Mouse (Mus musculus) myocyte (in vitro differentiated cells): Measurements from ENCODE around the gene Lsr. TPM values are rescaled to one million over a fixed set of nuclear protein-coding genes. Genes with fewer than 3 reads are reported as not detected.
"Not testable (repeated sequence)": the region's sequence is repeated elsewhere in the genome, so short reads cannot be mapped to it uniquely, and the experiment has no call there.

Experiments
- H3K27me3 ChIP-seq: one replicate; pipeline ENCODE4 v1.6.1; 2011; ENCODE audit not compliant: control insufficient read depth, insufficient read depth, insufficient read length
- H3K36me3 ChIP-seq: one replicate; pipeline ENCODE4 v1.6.1; 2011; ENCODE audit not compliant: control insufficient read depth, insufficient read depth
- H3K4me2 ChIP-seq: one replicate; pipeline ENCODE4 v1.6.1; 2011; ENCODE audit warnings: low read depth, control low read depth
- H3K4me3 ChIP-seq: one replicate; pipeline ENCODE4 v1.5.1; 2011; ENCODE audit warnings: mild to moderate bottlenecking, control low read depth, moderate library complexity
- H3K79me2 ChIP-seq: one replicate; pipeline ENCODE4 v1.6.1; 2011; ENCODE audit not compliant: control insufficient read depth, insufficient read depth
- H3ac ChIP-seq: one replicate; pipeline ENCODE4 v1.6.1; 2011; ENCODE audit not compliant: control insufficient read depth, insufficient read length
- CEBPB ChIP-seq: IDR thresholded peaks from 2 replicates; pipeline ENCODE4 v1.6.1; 2011; ENCODE audit warnings: mild to moderate bottlenecking, moderate library complexity; ENCODE audit not compliant: poor library complexity, insufficient read depth, severe bottlenecking
- E2F4 ChIP-seq: IDR thresholded peaks from one replicate; pipeline ENCODE4 v1.6.1; 2011; ENCODE audit warnings: mild to moderate bottlenecking, control low read depth, moderate library complexity; ENCODE audit not compliant: insufficient read depth
- MAX ChIP-seq: IDR thresholded peaks from one replicate; pipeline ENCODE4 v1.6.1; 2011; ENCODE audit warnings: low read depth, mild to moderate bottlenecking, control low read depth
- MYOD1 ChIP-seq, 3 experiments: IDR thresholded peaks; one replicate each; pipeline ENCODE4 v1.6.1; 2011; ENCODE audit warnings: control low read depth in 2 of 3, low read depth in 2 of 3, mild to moderate bottlenecking in 2 of 3, moderate library complexity in 1 of 3; ENCODE audit not compliant: insufficient read length in 2 of 3, control insufficient read depth in 1 of 3
- MYOG ChIP-seq, 3 experiments: IDR thresholded peaks; one replicate each; pipeline ENCODE4 v1.6.1; 2011; ENCODE audit warnings: control low read depth in 2 of 3, low read depth in 2 of 3, mild to moderate bottlenecking in 2 of 3; ENCODE audit not compliant: insufficient read length in 2 of 3, control insufficient read depth in 1 of 3, insufficient read depth in 1 of 3
- POLR2A ChIP-seq: IDR thresholded peaks from one replicate; pipeline ENCODE4 v1.6.1; 2011; ENCODE audit warnings: low read depth, mild to moderate bottlenecking, control low read depth, moderate library complexity; ENCODE audit not compliant: insufficient read length
- POLR2AphosphoS2 ChIP-seq: IDR thresholded peaks from one replicate; pipeline ENCODE4 v1.6.1; 2011; ENCODE audit warnings: low read depth, control low read depth; ENCODE audit not compliant: insufficient read length
- REST ChIP-seq: IDR thresholded peaks from one replicate; pipeline ENCODE4 v1.6.1; 2011; ENCODE audit warnings: mild to moderate bottlenecking, control low read depth, moderate library complexity; ENCODE audit not compliant: insufficient read depth, insufficient read length
- SRF ChIP-seq: IDR thresholded peaks from one replicate; pipeline ENCODE4 v1.6.1; 2011; ENCODE audit warnings: low read depth; ENCODE audit not compliant: control insufficient read depth, insufficient read length
- TCF12 ChIP-seq: IDR thresholded peaks from one replicate; pipeline ENCODE4 v1.6.1; 2011; ENCODE audit warnings: mild to moderate bottlenecking, control low read depth; ENCODE audit not compliant: poor library complexity, insufficient read depth, severe bottlenecking
- TCF3 ChIP-seq: IDR thresholded peaks from one replicate; pipeline ENCODE4 v1.6.1; 2011; ENCODE audit warnings: low read depth, control low read depth; ENCODE audit not compliant: insufficient read length
- USF1 ChIP-seq: IDR thresholded peaks from one replicate; pipeline ENCODE4 v1.6.1; 2011; ENCODE audit warnings: low read depth, mild to moderate bottlenecking, control low read depth, moderate library complexity
- polyA plus RNA-seq: library from polyadenylated mRNA; unstranded; fragments of >200 nt; fragmentation: generic; extraction: Trizol; gene quantifications from one replicate; pipeline ENCODE4 v1.2.1, GENCODE M21; 2012; ENCODE audit warnings: missing spikeins

The Lsr gene
- polyA plus RNA-seq, 1 experiment, result 0.02 TPM

DNA sequence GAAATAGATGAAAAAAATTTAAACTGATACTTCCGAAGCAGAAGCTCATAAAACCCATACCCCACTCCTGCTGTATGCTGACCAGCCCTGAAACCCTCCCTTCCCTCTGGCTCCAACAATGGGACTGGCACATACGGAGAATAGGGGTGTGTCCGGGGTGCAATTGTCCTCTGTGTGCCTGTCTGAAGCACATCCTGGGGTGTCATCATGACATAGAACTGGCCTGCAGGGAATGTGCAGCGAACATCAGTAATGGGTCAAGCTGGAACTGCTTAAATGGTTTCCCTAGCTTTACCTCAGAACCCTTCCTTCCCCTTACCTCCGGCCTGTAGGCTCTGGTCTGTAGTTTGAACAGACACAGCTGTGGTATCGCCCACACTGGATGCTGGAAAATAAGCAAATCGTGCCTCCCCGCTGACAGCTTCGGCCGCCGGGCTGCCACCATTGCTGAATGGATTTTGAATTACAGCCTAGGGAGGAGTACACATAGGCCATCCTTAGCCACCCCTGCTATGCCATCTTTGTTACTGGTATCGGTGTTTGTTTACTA lies 18.2 kb downstream of the Lsr start:
- H3ac ChIP-seq, result peak overlapping the region; percentile 89
- TF ChIP-seq MYOG (IDR thresholded peaks at IDR 0.05; ENCODE audit: control insufficient read depth in 1 of 3, insufficient read depth in 1 of 3, insufficient read length in 2 of 3, low read depth in 2 of 3), result no peak
- no peak for TF ChIP-seq E2F4
- peak overlapping the region; percentile 32 for H3K4me3 ChIP-seq
- H3K36me3 ChIP-seq, result peaks cover 3% of the 10 kb centered on the region
- H3K79me2 ChIP-seq, result peaks cover 8% of the 10 kb centered on the region
- peak overlapping the region; percentile 55 for H3K4me2 ChIP-seq
- no peaks in the 10 kb centered on the region for H3K27me3 ChIP-seq

DNA sequence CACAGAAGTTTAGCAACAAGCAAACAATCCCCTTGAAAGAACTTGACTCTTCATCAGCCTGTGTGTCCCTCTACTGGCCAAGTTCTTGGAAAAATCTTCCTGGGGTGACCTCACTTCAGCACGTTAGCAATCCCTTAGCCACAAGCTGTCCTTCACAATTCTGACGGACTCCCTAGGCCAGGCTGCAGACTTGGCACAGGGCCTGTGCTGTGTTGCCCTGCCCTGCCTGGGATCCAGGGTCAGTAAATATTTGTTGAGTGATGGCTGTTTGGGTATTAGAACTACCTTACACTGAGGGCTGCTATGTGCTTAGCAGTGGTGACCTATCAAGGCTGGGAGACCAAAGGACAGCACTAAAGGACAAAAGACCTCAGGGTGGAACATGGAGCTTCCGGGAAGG lies 19.2 kb downstream of the Lsr start:
- Histone ChIP-seq H3K79me2 (peaks cover 8% of the 10 kb centered on the region), H3K36me3 (peaks cover 6% of the 10 kb centered on the region), H3ac (no peak overlapping the region), H3K4me3 (no peak overlapping the region), H3K4me2 (no peak overlapping the region), H3K27me3 (no peaks in the 10 kb centered on the region)
- TF ChIP-seq TCF3 (no peak), SRF (no peak), POLR2AphosphoS2 (no peak), E2F4 (no peak), POLR2A (no peak), USF1 (no peak)

DNA sequence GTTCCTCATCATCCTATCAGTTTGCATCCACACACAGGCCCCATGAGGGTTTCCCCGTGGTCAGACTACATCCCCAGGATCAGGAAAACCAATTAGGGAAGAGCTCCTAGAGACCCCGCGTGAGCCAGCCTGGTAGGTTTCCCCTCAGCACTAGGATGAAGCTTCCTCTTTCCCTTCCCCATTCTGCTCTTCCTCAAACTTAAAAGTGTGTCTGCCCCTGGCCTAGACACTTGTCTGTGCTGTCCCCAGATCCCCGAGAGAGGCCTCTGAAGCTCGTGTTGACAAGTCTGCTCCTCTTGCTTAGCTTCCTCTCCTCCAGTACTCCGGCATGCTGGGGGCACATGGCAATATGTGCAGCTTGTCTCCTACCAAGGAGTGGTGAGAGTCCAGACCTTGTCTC lies 19.8 kb downstream of the Lsr start:
- Histone ChIP-seq H3K27me3 (no peaks in the 10 kb centered on the region), H3ac (no peak overlapping the region), H3K79me2 (peaks cover 8% of the 10 kb centered on the region), H3K4me2 (no peak overlapping the region), H3K36me3 (peaks cover 6% of the 10 kb centered on the region), H3K4me3 (no peak overlapping the region)
- TF ChIP-seq SRF (no peak), TCF3 (no peak), REST (no peak), MYOD1 (IDR thresholded peaks at IDR 0.05; ENCODE audit: control insufficient read depth in 1 of 3, insufficient read length in 2 of 3, low read depth in 2 of 3) (no peak), MYOG (IDR thresholded peaks at IDR 0.05; ENCODE audit: control insufficient read depth in 1 of 3, insufficient read depth in 1 of 3, insufficient read length in 2 of 3, low read depth in 2 of 3) (no peak), E2F4 (no peak), POLR2AphosphoS2 (no peak), TCF12 (no peak), CEBPB (no peak), USF1 (no peak), MAX (no peak), POLR2A (no peak)

DNA sequence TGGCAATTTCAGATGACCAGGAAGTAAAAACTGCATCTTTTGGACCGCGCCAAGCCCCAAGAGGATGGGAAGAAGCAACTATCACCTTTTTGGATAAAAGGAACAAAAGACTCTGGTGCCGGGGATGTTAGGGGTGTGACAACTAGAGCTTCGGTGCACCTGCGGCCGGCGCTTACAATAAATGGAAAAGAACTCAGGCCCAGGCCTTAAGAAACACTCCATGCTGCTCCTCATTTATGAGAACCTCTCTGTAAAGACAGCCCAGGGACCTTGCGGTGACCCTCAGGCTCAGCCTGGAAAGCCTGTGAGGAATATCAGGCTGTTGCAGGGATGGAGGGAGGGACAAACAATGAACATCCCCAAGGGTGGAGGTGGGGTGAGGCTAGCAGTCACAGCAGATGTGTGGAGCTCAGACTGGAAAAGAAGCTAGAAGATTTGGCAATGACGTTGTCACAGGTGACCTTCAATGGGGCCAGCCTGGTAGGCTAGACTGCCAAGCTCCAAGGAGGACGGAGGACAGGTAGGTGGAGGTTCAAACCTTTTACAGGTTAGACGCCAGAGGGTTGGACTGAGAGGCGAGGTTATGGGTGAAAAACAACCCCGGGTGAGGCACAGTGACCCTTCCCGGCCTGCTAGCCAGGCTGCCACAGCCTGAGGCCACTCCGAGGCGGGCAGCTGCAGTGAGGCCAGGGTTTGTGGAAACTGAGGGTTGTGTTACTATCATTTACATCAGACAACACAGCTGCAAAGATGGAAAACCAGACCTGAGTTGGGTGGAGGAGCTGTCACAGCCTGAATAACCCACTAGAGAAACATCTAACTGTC lies 20.6 kb downstream of the Lsr start:
- no peak overlapping the region for H3K4me2 ChIP-seq
- H3K36me3 ChIP-seq, result peaks cover 6% of the 10 kb centered on the region

DNA sequence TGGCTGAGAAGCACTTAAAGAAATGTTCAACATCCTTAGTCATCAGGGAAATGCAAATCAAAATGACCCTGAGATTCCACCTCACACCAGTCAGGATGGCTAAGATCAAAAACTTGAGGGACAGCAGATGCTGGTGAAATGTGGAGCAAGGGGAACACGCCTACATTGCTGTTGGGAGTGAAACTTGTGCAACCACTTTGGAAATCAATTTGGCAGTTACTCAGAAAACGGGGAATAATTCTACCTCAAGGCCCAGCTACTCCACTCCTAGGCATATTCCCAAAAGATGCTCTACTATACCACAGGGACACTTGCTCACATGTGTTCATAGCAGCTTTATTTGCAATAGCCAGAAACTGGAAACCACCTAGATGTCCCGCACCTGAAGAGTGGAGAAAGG lies 23.4 kb downstream of the Lsr start:
- H3K36me3 ChIP-seq, H3K4me3 ChIP-seq: not testable (repeated sequence)

More for the DNA sequence above, 20.6 kb downstream of the Lsr start:
- Histone ChIP-seq H3K4me3 (no peak overlapping the region), H3K79me2 (peaks cover 8% of the 10 kb centered on the region), H3K27me3 (no peaks in the 10 kb centered on the region), H3ac (no peak overlapping the region)
- TF ChIP-seq TCF12, result no peak
- no peak for TF ChIP-seq POLR2A
- no peak for TF ChIP-seq MYOG (IDR thresholded peaks at IDR 0.05; ENCODE audit: control insufficient read depth in 1 of 3, insufficient read depth in 1 of 3, insufficient read length in 2 of 3, low read depth in 2 of 3)
- TF ChIP-seq MYOD1 (IDR thresholded peaks at IDR 0.05; ENCODE audit: control insufficient read depth in 1 of 3, insufficient read length in 2 of 3, low read depth in 2 of 3), result no peak
- TF ChIP-seq TCF3, result no peak
- TF ChIP-seq E2F4, result no peak

DNA sequence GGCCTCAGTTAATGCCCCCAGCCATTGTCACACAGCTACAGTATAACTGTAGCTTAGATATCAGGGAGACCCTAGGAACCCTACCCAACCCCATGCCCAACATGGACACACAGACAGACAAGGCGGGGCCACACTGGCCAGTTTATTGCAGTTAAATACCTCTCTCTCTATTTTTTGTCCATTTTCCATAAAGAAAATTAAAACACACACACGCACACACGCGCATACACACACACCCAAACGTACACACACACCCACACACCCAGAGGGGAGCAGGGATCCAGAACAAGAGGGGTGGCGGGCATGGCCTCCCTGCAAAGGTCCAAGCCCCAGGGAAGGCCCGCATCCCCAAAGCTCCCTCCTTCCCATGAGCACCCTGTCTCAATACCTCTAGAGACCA lies 27.4 kb downstream of the Lsr start:
- H3K4me2 ChIP-seq, result no peak overlapping the region
- peaks cover 6% of the 10 kb centered on the region for H3K36me3 ChIP-seq
- no peak overlapping the region for H3K4me3 ChIP-seq
- no peaks in the 10 kb centered on the region for H3K79me2 ChIP-seq
- TF ChIP-seq MAX, result no peak
- TF ChIP-seq USF1, result no peak
- no peak for TF ChIP-seq POLR2AphosphoS2
- no peak for TF ChIP-seq CEBPB
- no peak for TF ChIP-seq E2F4
- TF ChIP-seq SRF, result no peak
- no peak for TF ChIP-seq REST
- no peak for TF ChIP-seq MYOD1 (IDR thresholded peaks at IDR 0.05; ENCODE audit: control insufficient read depth in 1 of 3, insufficient read length in 2 of 3, low read depth in 2 of 3)
- no peak for TF ChIP-seq TCF3
- no peak for TF ChIP-seq POLR2A
- TF ChIP-seq MYOG (IDR thresholded peaks at IDR 0.05; ENCODE audit: control insufficient read depth in 1 of 3, insufficient read depth in 1 of 3, insufficient read length in 2 of 3, low read depth in 2 of 3), result no peak
- TF ChIP-seq TCF12, result no peak
- no peak overlapping the region for H3ac ChIP-seq
- no peaks in the 10 kb centered on the region for H3K27me3 ChIP-seq

More for the DNA sequence above, 23.4 kb downstream of the Lsr start:
- H3ac ChIP-seq, H3K27me3 ChIP-seq, H3K4me2 ChIP-seq, H3K79me2 ChIP-seq: not testable (repeated sequence)

DNA sequence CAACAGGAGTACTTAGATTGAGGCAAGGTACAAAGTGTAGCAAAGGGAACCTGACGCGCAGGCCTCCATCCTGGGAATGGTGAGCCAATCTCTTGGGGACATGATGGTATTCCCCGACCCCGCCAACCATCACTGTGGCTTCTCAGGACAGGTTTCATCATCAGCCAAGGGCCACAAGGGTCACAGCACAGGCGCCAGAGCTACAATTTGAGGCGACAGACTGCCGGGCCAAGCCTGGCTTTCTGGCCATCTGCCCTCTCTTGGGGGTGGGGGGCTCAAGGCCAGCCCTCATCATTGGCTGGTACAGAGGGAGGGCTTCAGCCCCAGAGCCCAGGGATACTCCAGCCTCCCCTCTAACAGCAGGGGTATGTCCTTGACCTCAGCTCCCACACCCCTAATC lies 27.8 kb downstream of the Lsr start:
- H3ac ChIP-seq, H3K79me2 ChIP-seq, H3K27me3 ChIP-seq, H3K4me2 ChIP-seq, H3K36me3 ChIP-seq, H3K4me3 ChIP-seq: not testable (repeated sequence)

DNA sequence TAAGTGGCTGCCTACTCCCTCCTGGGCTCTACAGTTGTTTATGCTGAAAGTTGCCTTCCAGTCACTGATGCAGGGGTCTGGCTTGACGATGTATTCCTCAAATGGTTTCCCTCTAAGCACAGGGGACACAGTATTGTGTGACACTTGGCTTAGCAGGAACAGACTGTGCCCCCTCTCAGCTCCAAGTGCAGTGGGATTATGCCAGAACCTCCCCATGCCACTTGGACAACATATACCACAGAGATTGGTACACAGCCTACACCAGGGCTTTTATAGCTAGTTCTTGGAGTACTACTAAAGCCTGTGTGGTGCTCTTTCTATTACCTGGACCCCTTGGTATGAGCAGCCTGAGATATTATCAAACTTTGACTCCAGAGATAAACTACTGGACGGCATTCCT lies 28.6 kb downstream of the Lsr start:
- H3K36me3 ChIP-seq, H3K4me2 ChIP-seq, H3K27me3 ChIP-seq, H3K79me2 ChIP-seq, H3K4me3 ChIP-seq, H3ac ChIP-seq: not testable (repeated sequence)
